Mouse (Mus musculus) midbrain, embryonic 12.5 days (tissue): Measurements from ENCODE around the gene Leprot. TPM values are rescaled to one million over a fixed set of nuclear protein-coding genes. Genes with fewer than 3 reads are reported as not detected.

Experiments
- ATAC-seq: fragments of 200-750 bp; cut with Nextera tagmentation; 2 replicates; pipeline ENCODE4 v1.8.0; 2017; ENCODE audit warnings: low read depth, moderate TSS enrichment, moderate library complexity; ENCODE audit not compliant: low FRiP score
- H3K27ac ChIP-seq: fragments of 300-500 bp; sonication (generic); replicated peaks from 2 replicates; pipeline ENCODE4 v1.5.1; 2016; ENCODE audit warnings: mild to moderate bottlenecking
- H3K27me3 ChIP-seq: fragments of 300-500 bp; sonication (generic); 2 replicates; pipeline ENCODE4 v1.6.1; 2016; ENCODE audit warnings: mild to moderate bottlenecking
- H3K36me3 ChIP-seq: fragments of 300-500 bp; sonication (generic); 2 replicates; pipeline ENCODE4 v1.6.1; 2016
- H3K4me1 ChIP-seq: fragments of 300-500 bp; sonication (generic); 2 replicates; pipeline ENCODE4 v1.6.1; 2016
- H3K4me2 ChIP-seq: fragments of 300-500 bp; sonication (generic); replicated peaks from 2 replicates; pipeline ENCODE4 v1.6.1; 2016; ENCODE audit warnings: mild to moderate bottlenecking, moderate library complexity
- H3K4me3 ChIP-seq: fragments of 300-500 bp; sonication (generic); 2 replicates; pipeline ENCODE4 v1.5.1; 2016; ENCODE audit warnings: mild to moderate bottlenecking
- H3K9ac ChIP-seq: fragments of 300-500 bp; sonication (generic); replicated peaks from 2 replicates; pipeline ENCODE4 v1.6.1; 2016; ENCODE audit warnings: mild to moderate bottlenecking, moderate library complexity
- H3K9me3 ChIP-seq: fragments of 300-500 bp; sonication (generic); 2 replicates; pipeline ENCODE4 v1.6.1; 2016; ENCODE audit warnings: mild to moderate bottlenecking
- WGBS: fragments of 180-500 bp; shearing (Covaris S2); methylation state at CpG from one replicate; pipeline ENCODE4 v1.1.7; 2016; 5-methylcytosine and 5-hydroxymethylcytosine counted together
- polyA plus RNA-seq: library from polyadenylated mRNA; unstranded; fragments of >200 nt; fragmentation: Nextera tagmentation; extraction: Ambion mirVana; gene quantifications from 2 replicates; pipeline ENCODE4 v1.2.1, GENCODE M21; 2016

Gene Leprot
- polyA plus RNA-seq, 1 experiment from 2014 or later = 72.2 TPM

DNA sequence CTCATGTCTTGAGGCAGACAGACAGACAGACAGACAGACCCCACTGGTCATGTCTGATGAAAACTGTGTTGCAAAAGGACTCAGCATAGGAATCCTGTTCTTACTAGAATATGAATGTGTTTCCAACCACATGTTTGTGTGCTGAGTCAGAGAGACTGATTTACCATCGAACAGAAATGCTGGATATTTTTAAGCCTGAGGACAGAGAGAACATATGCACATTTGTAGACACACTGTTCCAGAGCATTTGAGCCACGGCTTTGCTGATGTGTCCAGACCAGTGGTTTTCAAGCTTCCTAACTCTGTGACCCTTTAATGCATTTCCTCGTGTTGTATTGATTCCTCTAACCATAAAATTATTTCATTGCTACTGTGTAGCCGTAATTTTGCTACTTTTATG, 4.3 kb upstream of the Leprot start:
- Histone ChIP-seq H3K4me1 (no peaks in the 10 kb centered on the region), H3K4me3 (no peak overlapping the region), H3K27ac (no peak overlapping the region), H3K36me3 (no peaks in the 10 kb centered on the region), H3K9me3 (no peaks in the 10 kb centered on the region), H3K4me2 (no peak overlapping the region), H3K9ac (no peak overlapping the region), H3K27me3 (no peaks in the 10 kb centered on the region)
- no peak for ATAC-seq
- WGBS = 88% methylated on average over 4 of the region's 4 CpGs

DNA sequence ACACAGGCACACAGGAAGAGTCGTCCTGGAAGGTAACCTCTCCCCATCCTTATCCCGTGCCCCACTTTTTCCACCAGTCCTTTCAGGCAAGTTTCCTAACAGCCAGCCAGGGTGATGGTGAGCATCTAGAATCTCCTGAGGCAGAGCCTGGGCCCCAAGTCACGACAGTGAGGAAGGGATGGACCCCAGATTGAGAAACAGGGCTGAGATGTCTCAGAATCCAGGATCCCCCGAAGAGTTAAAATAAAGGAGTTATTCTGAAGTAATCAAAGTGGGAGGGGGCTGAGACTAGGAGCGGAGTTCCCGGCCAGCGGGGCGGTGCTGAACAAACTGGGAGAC, 692 bp upstream of the Leprot start:
- Histone ChIP-seq H3K4me1 (peaks cover 11% of the 10 kb centered on the region; the same call in 1 of the 2 replicates), H3K9me3 (no peaks in the 10 kb centered on the region), H3K27me3 (no peaks in the 10 kb centered on the region), H3K4me3 (peak overlapping the region; percentile 64), H3K4me2 (peak overlapping the region; percentile 64), H3K27ac (peak overlapping the region; percentile 89), H3K36me3 (no peaks in the 10 kb centered on the region), H3K9ac (peak overlapping the region; percentile 59)
- no peak; the same call in 1 of the 2 replicates for ATAC-seq
- 1% methylated on average over 8 of the region's 8 CpGs for WGBS

DNA sequence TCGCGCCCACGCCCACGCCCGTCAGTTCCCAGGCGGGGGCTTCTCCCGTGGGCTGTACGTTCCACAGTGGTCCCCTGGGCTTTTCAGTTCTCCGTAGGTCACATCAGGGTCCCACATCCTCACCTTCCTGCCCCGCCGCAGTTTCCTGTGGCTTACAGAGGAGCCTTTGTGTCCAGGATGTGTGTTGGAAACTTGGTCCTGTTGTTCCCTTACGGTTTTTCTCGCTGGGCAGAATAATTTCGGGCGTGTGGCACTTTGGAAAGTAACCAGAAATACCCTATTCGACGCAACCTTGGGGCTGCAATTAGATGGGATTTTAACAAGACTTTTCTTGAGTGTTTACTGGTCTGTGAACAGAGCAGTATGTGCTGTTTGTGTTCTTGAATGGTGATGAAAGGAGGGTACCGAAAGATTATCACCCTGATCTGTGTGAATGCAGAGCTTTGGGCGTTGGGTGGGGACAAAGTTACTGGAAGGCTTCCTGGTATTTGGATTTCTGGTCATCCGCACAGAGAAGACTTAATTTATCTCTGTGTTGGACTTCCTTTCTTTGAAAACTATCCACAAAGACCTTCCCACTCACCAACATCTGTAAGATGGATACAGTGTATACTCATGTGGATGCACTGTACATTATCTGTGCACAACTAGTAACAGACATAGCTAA, 591 bp downstream of the Leprot start:
- Histone ChIP-seq H3K4me1 (peaks cover 11% of the 10 kb centered on the region; the same call in 1 of the 2 replicates), H3K4me2 (peak overlapping the region; percentile 59), H3K27me3 (no peaks in the 10 kb centered on the region), H3K27ac (peak overlapping the region; percentile 89), H3K36me3 (no peaks in the 10 kb centered on the region), H3K9ac (peak overlapping the region; percentile 86), H3K9me3 (no peaks in the 10 kb centered on the region), H3K4me3 (peak overlapping the region; percentile 64)
- WGBS = 2% methylated on average over 20 of the region's 20 CpGs
- no peak; the same call in 1 of the 2 replicates for ATAC-seq

DNA sequence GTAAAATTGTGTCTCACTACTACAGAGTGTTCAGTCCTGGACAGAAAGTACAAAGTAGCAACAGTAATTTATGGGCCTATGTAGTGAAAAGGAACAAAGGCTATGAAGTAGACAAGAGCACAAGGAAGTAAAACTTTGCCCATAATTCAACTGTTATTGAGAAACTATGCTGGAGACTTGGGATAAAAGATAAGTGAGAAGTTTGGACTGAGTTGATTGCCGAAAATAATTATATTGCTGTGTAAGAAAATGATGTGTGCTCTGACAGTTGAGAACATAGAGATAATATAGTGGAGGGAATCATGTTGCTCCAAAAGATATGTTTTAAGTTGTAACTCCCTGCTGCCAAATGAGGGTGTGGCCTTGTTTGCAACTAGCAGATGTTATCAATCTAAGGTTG, 1.2 kb downstream of the Leprot start:
- no peak for ATAC-seq
- Histone ChIP-seq H3K4me3 (peak overlapping the region; percentile 64), H3K27me3 (no peaks in the 10 kb centered on the region), H3K27ac (no peak overlapping the region), H3K4me2 (peak overlapping the region; percentile 59), H3K36me3 (no peaks in the 10 kb centered on the region), H3K4me1 (peaks cover 11% of the 10 kb centered on the region; the same call in 1 of the 2 replicates), H3K9ac (peak overlapping the region; percentile 86; the same call in 1 of the 2 replicates), H3K9me3 (no peaks in the 10 kb centered on the region)
- 92% methylated on average over 1 of the region's 1 CpGs for WGBS

DNA sequence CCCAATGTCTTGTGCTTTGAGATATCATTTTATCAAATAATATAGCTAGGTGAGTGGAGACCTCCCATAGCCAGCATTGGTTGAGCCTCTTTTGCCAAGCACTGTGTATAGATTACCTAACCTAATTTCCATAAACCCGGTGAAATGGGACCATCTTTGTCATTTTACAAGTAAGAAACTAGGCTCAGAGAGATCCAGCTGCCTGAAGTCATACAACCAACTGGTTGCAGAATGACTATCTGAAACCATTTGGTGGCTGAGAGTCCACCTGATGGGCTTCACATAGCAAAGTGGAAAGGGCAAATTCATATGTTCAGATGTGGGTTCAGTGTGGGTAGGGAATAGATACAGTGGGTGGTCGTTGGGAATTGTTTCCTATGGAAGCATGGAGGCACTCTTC, 3.4 kb downstream of the Leprot start:
- H3K27me3 ChIP-seq = no peaks in the 10 kb centered on the region
- no peak overlapping the region for H3K4me2 ChIP-seq
- H3K4me3 ChIP-seq = no peak overlapping the region
- WGBS = 90% methylated on average over 2 of the region's 2 CpGs
- H3K4me1 ChIP-seq = peaks cover 11% of the 10 kb centered on the region; the same call in 1 of the 2 replicates
- no peak overlapping the region for H3K27ac ChIP-seq
- H3K9me3 ChIP-seq = no peaks in the 10 kb centered on the region
- H3K9ac ChIP-seq = no peak overlapping the region
- no peaks in the 10 kb centered on the region for H3K36me3 ChIP-seq
- no peak for ATAC-seq

DNA sequence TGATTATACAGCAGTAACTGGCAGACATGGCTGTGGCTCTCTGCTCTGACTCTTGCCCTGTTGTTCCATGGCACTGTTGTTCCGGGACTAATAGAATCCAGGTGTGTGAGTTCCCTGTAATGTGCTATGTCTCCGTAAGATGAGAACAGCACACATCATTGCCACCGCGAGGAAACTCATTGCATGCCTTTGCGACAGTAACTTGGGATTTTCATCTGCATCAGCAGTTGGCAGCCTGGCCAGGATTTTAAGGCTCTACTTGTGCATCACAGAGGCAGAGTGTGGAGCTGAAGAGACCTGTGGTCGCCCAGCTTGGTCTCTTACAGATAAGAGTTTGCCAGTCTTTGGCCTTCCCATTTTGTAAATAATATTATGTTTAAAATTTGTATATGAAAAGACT, 6.7 kb downstream of the Leprot start:
- Histone ChIP-seq H3K9ac (no peak overlapping the region), H3K4me1 (peaks cover 4% of the 10 kb centered on the region; the same call in 1 of the 2 replicates), H3K27ac (no peak overlapping the region), H3K4me2 (no peak overlapping the region), H3K27me3 (no peaks in the 10 kb centered on the region), H3K9me3 (no peaks in the 10 kb centered on the region), H3K4me3 (no peak overlapping the region), H3K36me3 (peaks cover 10% of the 10 kb centered on the region)
- 84% methylated on average over 6 of the region's 6 CpGs for WGBS
- ATAC-seq = no peak

DNA sequence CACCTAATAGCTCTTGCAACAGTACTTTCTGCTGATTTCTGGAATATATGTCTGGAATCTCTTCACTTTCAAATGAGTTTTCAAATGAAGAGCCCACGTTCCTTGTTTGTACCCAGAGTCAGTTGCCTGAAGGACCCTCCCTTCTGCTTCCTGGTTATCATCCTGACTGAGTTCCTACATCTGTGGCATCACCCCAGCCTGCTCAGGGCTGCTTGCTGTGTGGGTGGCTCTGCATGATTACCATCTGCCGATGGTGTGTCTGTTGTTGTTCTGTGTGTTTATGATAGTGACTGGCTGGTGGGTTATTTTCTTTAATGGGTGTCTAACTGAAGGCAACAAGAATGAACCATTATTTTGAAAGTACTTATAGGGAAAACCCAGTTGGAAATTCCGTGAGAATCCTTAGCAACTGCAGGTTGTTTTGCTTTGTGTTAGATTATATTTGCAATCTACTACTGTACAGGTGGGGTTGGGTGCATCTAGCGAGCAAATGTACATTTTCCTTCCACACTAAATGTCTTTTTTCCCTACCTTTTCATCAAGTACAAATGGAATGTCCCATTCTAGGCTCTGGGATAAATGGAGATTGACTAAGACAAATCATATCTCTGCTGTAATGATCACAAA, 7.4 kb downstream of the Leprot start:
- WGBS = 83% methylated on average over 4 of the region's 4 CpGs
- Histone ChIP-seq H3K27me3 (no peaks in the 10 kb centered on the region), H3K4me1 (no peaks in the 10 kb centered on the region), H3K4me2 (no peak overlapping the region), H3K4me3 (no peak overlapping the region), H3K9ac (no peak overlapping the region), H3K36me3 (peaks cover 16% of the 10 kb centered on the region), H3K27ac (no peak overlapping the region), H3K9me3 (no peaks in the 10 kb centered on the region)
- ATAC-seq = no peak

DNA sequence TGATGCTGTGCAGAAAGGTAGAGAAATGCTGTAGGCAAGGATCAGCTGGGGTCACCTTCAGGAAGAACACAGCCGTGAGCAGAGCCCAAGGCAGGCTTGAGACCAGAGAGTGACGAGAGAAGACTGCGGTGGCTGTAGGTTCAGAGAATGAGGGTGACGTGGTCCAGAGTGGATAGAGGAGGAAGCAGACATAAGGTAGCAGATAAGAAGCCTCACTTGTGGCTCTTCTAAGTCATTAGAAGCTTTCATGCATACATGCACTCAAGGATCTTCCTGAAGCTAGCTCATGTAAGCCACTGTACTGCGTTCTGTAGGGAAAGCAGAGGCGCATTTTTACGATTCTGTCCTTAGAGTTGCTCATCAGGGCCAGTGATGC, 7.9 kb downstream of the Leprot start:
- Histone ChIP-seq H3K4me2 (no peak overlapping the region), H3K4me1 (no peaks in the 10 kb centered on the region), H3K9ac (no peak overlapping the region), H3K4me3 (no peak overlapping the region), H3K36me3 (peaks cover 19% of the 10 kb centered on the region), H3K9me3 (no peaks in the 10 kb centered on the region), H3K27me3 (no peaks in the 10 kb centered on the region), H3K27ac (no peak overlapping the region)
- 92% methylated on average over 7 of the region's 7 CpGs for WGBS
- no peak for ATAC-seq

DNA sequence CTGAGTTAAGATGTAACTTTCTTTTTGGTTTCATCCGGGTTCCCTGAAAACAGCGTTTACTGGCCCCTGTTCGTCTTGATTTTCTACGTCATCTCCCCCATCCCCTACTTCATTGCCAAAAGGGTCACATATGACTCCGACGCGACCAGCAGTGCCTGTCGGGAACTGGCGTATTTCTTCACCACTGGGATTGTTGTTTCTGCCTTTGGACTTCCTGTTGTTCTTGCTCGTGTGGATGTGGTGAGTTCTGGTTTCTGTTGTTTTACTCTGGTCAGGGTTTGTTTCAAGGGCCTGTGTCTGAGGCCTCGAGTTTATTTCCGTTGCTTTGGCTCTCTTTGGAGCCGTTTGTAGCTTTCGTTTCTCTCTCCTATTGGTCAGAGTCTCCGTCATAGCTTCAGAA, 8.5 kb downstream of the Leprot start:
- no peak overlapping the region for H3K4me3 ChIP-seq
- H3K9ac ChIP-seq = no peak overlapping the region
- H3K4me1 ChIP-seq = no peaks in the 10 kb centered on the region
- H3K36me3 ChIP-seq = peaks cover 26% of the 10 kb centered on the region
- no peaks in the 10 kb centered on the region for H3K9me3 ChIP-seq
- H3K27me3 ChIP-seq = no peaks in the 10 kb centered on the region
- no peak for ATAC-seq
- no peak overlapping the region for H3K27ac ChIP-seq
- WGBS = 87% methylated on average over 15 of the region's 15 CpGs
- no peak overlapping the region for H3K4me2 ChIP-seq

DNA sequence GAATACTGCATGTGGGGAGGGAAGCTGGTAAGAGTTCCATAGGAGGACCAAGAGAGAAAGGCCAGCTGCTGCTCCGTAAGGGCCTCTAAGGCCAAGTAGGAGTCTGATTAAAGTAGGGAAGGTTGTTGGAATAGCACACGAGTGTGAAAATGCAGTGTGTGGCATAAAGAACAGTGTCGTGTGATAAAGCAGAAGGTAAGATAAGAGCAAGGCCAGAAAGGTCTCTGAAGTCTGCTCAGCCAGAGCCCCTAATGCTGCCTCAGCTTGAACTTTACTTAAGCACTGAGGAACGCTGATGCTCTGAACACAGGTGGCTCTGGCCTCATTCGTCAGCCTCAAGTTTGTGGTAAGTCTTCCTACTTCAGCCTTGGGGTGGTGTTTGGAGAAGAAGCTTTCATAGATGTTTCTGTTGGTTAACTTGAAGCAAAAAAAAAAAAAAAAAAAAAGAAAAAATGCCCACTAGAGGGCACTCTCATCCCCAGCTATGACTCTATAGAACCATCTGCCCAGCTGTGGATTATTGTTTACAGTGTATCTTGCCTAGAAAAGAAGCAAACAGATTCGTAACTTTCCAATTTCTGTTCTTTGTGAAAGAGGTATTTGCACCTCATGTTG, 9.5 kb downstream of the Leprot start:
- no peak overlapping the region for H3K4me3 ChIP-seq
- H3K4me1 ChIP-seq = no peaks in the 10 kb centered on the region
- H3K36me3 ChIP-seq = peaks cover 34% of the 10 kb centered on the region
- ATAC-seq = no peak
- no peaks in the 10 kb centered on the region for H3K9me3 ChIP-seq
- 67% methylated on average over 6 of the region's 6 CpGs for WGBS
- H3K9ac ChIP-seq = no peak overlapping the region
- no peak overlapping the region for H3K27ac ChIP-seq
- no peak overlapping the region for H3K4me2 ChIP-seq
- H3K27me3 ChIP-seq = no peaks in the 10 kb centered on the region

DNA sequence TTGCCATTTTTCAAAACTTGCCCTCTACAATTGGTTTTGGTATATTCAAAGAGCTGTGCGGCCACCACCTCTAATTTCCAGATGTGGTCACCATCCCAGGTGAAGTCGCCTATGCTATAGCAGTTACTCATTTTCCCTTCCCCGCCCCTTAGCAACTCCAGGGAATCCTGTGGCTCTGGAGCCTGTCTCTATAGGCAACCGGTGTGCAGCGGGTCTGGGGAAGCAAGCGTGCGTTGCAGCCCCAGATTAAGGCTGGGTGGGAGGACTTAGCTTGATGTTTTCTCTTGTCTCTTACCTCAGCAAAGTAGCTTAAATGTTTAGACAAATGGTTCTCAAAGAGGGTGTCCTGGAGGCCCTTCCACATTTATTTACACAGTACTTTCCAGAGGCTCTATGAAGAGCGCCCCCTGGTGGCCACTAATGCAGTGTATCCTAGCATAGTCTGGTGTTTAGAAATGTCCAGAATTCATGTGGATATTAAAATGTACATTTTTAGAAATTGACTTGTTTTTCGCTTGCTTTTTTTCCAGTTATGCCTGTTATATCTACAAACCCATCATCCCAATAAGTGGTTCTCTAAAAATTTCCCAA, 16.7 kb downstream of the Leprot start:
- Histone ChIP-seq H3K9me3 (peaks cover 5% of the 10 kb centered on the region; the same call in 1 of the 2 replicates), H3K27me3 (no peaks in the 10 kb centered on the region), H3K4me2 (no peak overlapping the region), H3K9ac (no peak overlapping the region), H3K4me3 (no peak overlapping the region), H3K27ac (no peak overlapping the region), H3K4me1 (peaks cover 2% of the 10 kb centered on the region; the same call in 1 of the 2 replicates), H3K36me3 (peaks cover 37% of the 10 kb centered on the region)
- WGBS = 57% methylated on average over 9 of the region's 9 CpGs
- ATAC-seq = no peak

DNA sequence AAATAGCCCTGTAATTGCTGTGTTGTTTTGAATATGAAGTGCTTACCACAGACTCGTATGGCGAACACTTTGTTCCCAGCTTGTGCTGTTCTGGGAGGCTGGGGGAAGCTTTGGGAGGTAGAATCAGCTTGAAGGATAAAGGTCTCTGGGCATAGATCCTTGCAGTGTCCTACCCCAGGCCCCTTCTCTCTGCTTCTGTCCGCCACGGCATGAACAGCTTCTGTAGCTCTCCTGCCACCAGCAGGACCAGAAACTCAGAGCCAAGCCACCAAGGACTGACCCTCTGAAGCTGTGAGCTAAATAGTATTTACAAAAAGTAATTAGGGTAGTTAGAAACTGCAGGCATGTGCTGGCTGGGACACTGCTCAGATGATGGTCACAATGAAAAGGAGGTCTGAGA, 17.2 kb downstream of the Leprot start:
- Histone ChIP-seq H3K4me3 (no peak overlapping the region), H3K27ac (no peak overlapping the region), H3K9ac (no peak overlapping the region), H3K4me1 (peaks cover 4% of the 10 kb centered on the region; the same call in 1 of the 2 replicates), H3K27me3 (no peaks in the 10 kb centered on the region), H3K36me3 (peaks cover 32% of the 10 kb centered on the region), H3K9me3 (peaks cover 5% of the 10 kb centered on the region; the same call in 1 of the 2 replicates), H3K4me2 (no peak overlapping the region)
- WGBS = 91% methylated on average over 4 of the region's 4 CpGs
- ATAC-seq = no peak
